Mouse (Mus musculus) left cerebral cortex, postnatal 14 days (tissue): ENCODE measurements around the gene Trim47. TPM values are rescaled to one million over a fixed set of nuclear protein-coding genes. Genes with fewer than 3 reads are reported as not detected.
A peak's percentile ranks its signal among the peaks of the same experiment; 100 is the strongest.

Source experiments
- DNase-seq, 2 experiments: peaks; one replicate each; pipeline ENCODE4 v3.0.0; 2021 to 2022; ENCODE audit warnings: low spot score in 2 of 2, mixed read lengths in 1 of 2
- intact Hi-C: fragments of 180-260 bp; cut with DNase I; formaldehyde crosslinking; loops from one replicate; pipeline ENCODE4 v1.15.1; 2025
- long read RNA-seq, 2 experiments: library from polyadenylated mRNA; stranded (forward); transcript quantifications; one replicate each; pipeline ENCODE4 v2.0.0; 2021
- total RNA-seq, 2 experiments: library from RNA; stranded (reverse); gene quantifications; 2 replicates each; pipeline ENCODE4 v1.2.3; 2021

Trim47 gene
- total RNA-seq: 1 to 10 TPM; 8.7 to 9.0 TPM
- long read RNA-seq, experiment 1, transcript Trim47-202 (6 exons, 2,192 nt): major isoform, 5 of 13 reads
- long read RNA-seq, experiment 1, transcript Trim47-201 (6 exons, 2,204 nt): major isoform, 5 of 13 reads
- long read RNA-seq, experiment 1, partial matches to known transcripts: 0 of 13 reads
- long read RNA-seq, experiment 1, other reads (novel, unspliced or antisense): 3 of 13 reads
- long read RNA-seq, experiment 2, transcript Trim47-202 (6 exons, 2,192 nt): major isoform, 9 of 14 reads
- long read RNA-seq, experiment 2, partial matches to known transcripts: 0 of 14 reads
- long read RNA-seq, experiment 2, other reads (novel, unspliced or antisense): 5 of 14 reads

GRCm38 (mm10) chr11:116127156-116127980, at the start of gene Trim47:
Gene Trim47, minus strand, starts transcription at chr11:116127210.
- intact Hi-C loops: no loop called here
- no peak for DNase-seq

- no peak for DNase-seq
- intact Hi-C loops: no loop called here
These were observed 49.0 kb upstream of the Trim47 start for GRCm38 (mm10) chr11:116176010-116176409.

GRCm38 (mm10) chr11:116174775-116175448, 47.9 kb upstream of the Trim47 start:
- intact Hi-C loops: no loop called here
- DNase-seq: no peak

GRCm38 (mm10) chr11:116171959-116172358, 44.9 kb upstream of the Trim47 start:
- DNase-seq: no peak
- intact Hi-C loops: no loop called here

GRCm38 (mm10) chr11:116170003-116170800, 43.2 kb upstream of the Trim47 start:
- intact Hi-C loops: no loop called here
- no peak for DNase-seq

- intact Hi-C loops: no loop called here
- DNase-seq: no peak
These were observed 42.2 kb upstream of the Trim47 start for GRCm38 (mm10) chr11:116169214-116169613.

GRCm38 (mm10) chr11:116167884-116168439, 41.0 kb upstream of the Trim47 start, which contains the start of gene Fbf1:
Gene Fbf1, minus strand, starts transcription at chr11:116168166.
- peak; percentile 95 to 96 for DNase-seq
- intact Hi-C loops: no loop called here

- peak in 1 of 2 experiments; percentile 37 for DNase-seq
- intact Hi-C loops: no loop called here
These were observed 40.2 kb upstream of the Trim47 start for GRCm38 (mm10) chr11:116167232-116167631.

- no peak for DNase-seq
- intact Hi-C loops: no loop called here
These were observed 36.0 kb upstream of the Trim47 start for GRCm38 (mm10) chr11:116163002-116163401.

- intact Hi-C loops: no loop called here
- peak; percentile 65 to 87 for DNase-seq
These were observed 35.1 kb upstream of the Trim47 start for GRCm38 (mm10) chr11:116162146-116162545.

- intact Hi-C loops: no loop called here
These were observed 34.3 kb upstream of the Trim47 start for GRCm38 (mm10) chr11:116161312-116161711.

GRCm38 (mm10) chr11:116150960-116151359, 23.9 kb upstream of the Trim47 start:
- DNase-seq: no peak
- intact Hi-C loops: no loop called here

More at GRCm38 (mm10) chr11:116161312-116161711, 34.3 kb upstream of the Trim47 start:
- no peak for DNase-seq

GRCm38 (mm10) chr11:116149341-116149740, 22.3 kb upstream of the Trim47 start:
- intact Hi-C loops: no loop called here

GRCm38 (mm10) chr11:116148761-116149221, 21.8 kb upstream of the Trim47 start:
- intact Hi-C loops: no loop called here
- peak; percentile 30 to 58 for DNase-seq

More at GRCm38 (mm10) chr11:116149341-116149740, 22.3 kb upstream of the Trim47 start:
- no peak for DNase-seq

- intact Hi-C loops: no loop called here
- peak; percentile 65 to 67 for DNase-seq
These were observed 19.4 kb upstream of the Trim47 start for GRCm38 (mm10) chr11:116146294-116146985.

GRCm38 (mm10) chr11:116145481-116146293, 18.7 kb upstream of the Trim47 start:
- DNase-seq: no peak
- intact Hi-C loops: no loop called here

GRCm38 (mm10) chr11:116143468-116143867, 16.5 kb upstream of the Trim47 start:
- no peak for DNase-seq
- intact Hi-C loops: no loop called here
